Mouse (Mus musculus): ENCODE results near the gene Crybg2.

The Crybg2 gene

GRCm38 (mm10) chr4:134094004-134094564 lies 33.5 kb downstream of the Crybg2 start:
- DNase-seq (ENCODE audit: low spot score in 2 of 2): no peak

GRCm38 (mm10) chr4:134094923-134095547 lies 34.4 kb downstream of the Crybg2 start, which contains the start of gene Cd52:
TSS of gene Cd52 (minus strand) at chr4:134095082.
- no peak for DNase-seq (ENCODE audit: low spot score in 2 of 2)

GRCm38 (mm10) chr4:134096120-134096519 lies 35.5 kb downstream of the Crybg2 start:
- no peak for DNase-seq (ENCODE audit: low spot score in 2 of 2)

- no peak for DNase-seq (ENCODE audit: low spot score in 2 of 2)
Measured at GRCm38 (mm10) chr4:134097015-134097608, 36.5 kb downstream of the Crybg2 start.

- DNase-seq (ENCODE audit: low spot score in 2 of 2): no peak
Measured at GRCm38 (mm10) chr4:134098628-134099027, 38.0 kb downstream of the Crybg2 start.

- no peak for DNase-seq (ENCODE audit: low spot score in 2 of 2)
Measured at GRCm38 (mm10) chr4:134100245-134100644, 39.6 kb downstream of the Crybg2 start.

GRCm38 (mm10) chr4:134101979-134102741 lies 41.5 kb downstream of the Crybg2 start, which contains the start of gene Ubxn11:
TSS of gene Ubxn11 (plus strand) at chr4:134102570.
- peak; percentile 79 to 87 for DNase-seq (ENCODE audit: low spot score in 2 of 2)

GRCm38 (mm10) chr4:134102742-134103119 lies 42.1 kb downstream of the Crybg2 start:
- DNase-seq (ENCODE audit: low spot score in 2 of 2): no peak

- DNase-seq (ENCODE audit: low spot score in 2 of 2): no peak
Measured at GRCm38 (mm10) chr4:134106105-134106504, 45.5 kb downstream of the Crybg2 start.

- peak in 1 of 2 experiments; percentile 45 for DNase-seq (ENCODE audit: low spot score in 2 of 2)
Measured at GRCm38 (mm10) chr4:134107730-134108129, 47.1 kb downstream of the Crybg2 start.

GRCm38 (mm10) chr4:134108196-134108595 lies 47.6 kb downstream of the Crybg2 start:
- no peak for DNase-seq (ENCODE audit: low spot score in 2 of 2)

- no peak for DNase-seq (ENCODE audit: low spot score in 2 of 2)
Measured at GRCm38 (mm10) chr4:134110653-134111052, 50.0 kb downstream of the Crybg2 start.

- no peak for DNase-seq (ENCODE audit: low spot score in 2 of 2)
Measured at GRCm38 (mm10) chr4:134112403-134112802, 51.8 kb downstream of the Crybg2 start.

- DNase-seq (ENCODE audit: low spot score in 2 of 2): no peak
Measured at GRCm38 (mm10) chr4:134113356-134113994, 52.9 kb downstream of the Crybg2 start.

- DNase-seq (ENCODE audit: low spot score in 2 of 2): no peak
Measured at GRCm38 (mm10) chr4:134114038-134114437, 53.4 kb downstream of the Crybg2 start.

GRCm38 (mm10) chr4:134115215-134116144 lies 54.9 kb downstream of the Crybg2 start:
- no peak for DNase-seq (ENCODE audit: low spot score in 2 of 2)

GRCm38 (mm10) chr4:134116501-134116900 lies 55.9 kb downstream of the Crybg2 start:
- no peak for DNase-seq (ENCODE audit: low spot score in 2 of 2)

- DNase-seq (ENCODE audit: low spot score in 2 of 2): no peak
Measured at GRCm38 (mm10) chr4:134117012-134117411, 56.4 kb downstream of the Crybg2 start.

GRCm38 (mm10) chr4:134118126-134118800 lies 57.6 kb downstream of the Crybg2 start:
- no peak for DNase-seq (ENCODE audit: low spot score in 2 of 2)

- no peak for DNase-seq (ENCODE audit: low spot score in 2 of 2)
Measured at GRCm38 (mm10) chr4:134119042-134119441, 58.4 kb downstream of the Crybg2 start.

Measured in frontal cortex, postnatal 25 days (tissue).